Mouse (Mus musculus) telencephalon, adult 2 months (tissue): ENCODE data around the gene Apom.

Source experiments
- DNase-seq: peaks from one replicate; pipeline ENCODE4 v3.0.0-alpha.2; 2011; ENCODE audit warnings: low read depth, low spot score

The Apom gene

DNA sequence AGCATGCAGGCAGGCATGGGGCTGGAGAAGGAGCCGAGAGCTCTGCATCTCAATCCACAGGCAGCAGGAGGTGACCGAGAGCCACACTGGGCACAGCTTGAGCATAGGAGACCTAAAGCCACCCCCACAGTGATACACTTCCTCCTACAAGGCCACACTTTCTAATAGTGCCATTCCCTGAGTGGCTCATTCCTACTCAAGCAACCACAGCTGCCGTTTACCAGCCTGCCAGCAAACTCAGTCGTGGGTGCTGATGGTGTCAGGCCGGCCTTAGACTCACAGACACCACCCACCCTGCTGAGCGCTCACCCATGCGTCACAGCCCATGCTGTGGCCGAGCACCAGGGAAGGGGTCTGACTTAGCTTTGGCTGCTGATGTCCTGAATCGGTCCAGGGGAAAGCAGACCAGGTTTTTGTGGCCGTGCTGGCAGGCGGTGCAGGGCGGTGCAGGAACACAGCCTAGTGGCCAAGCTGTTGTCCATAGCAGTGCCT is 34.6 kb downstream of the Apom start:
- DNase-seq, result peak; percentile 55

DNA sequence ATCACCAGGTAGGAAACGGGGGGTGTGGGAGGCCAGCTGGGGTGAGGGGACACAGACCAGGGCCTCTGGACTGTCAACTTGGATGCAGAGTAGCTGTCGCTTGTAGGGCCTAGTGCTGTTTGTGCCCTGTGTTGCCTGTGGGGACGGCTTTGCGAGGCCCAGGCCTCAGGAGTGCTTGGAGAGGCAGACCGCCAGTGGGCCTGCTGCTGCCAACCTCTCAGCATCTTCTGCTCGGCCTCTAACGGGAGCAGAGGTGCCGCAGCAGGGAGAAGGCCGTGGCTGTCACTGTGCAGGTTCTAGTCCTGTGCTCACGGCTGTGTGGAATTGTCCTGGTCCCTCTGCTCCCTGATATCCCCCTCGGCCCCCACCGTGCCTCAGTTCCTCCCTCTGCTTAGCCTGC is 35.3 kb downstream of the Apom start:
- no peak for DNase-seq

DNA sequence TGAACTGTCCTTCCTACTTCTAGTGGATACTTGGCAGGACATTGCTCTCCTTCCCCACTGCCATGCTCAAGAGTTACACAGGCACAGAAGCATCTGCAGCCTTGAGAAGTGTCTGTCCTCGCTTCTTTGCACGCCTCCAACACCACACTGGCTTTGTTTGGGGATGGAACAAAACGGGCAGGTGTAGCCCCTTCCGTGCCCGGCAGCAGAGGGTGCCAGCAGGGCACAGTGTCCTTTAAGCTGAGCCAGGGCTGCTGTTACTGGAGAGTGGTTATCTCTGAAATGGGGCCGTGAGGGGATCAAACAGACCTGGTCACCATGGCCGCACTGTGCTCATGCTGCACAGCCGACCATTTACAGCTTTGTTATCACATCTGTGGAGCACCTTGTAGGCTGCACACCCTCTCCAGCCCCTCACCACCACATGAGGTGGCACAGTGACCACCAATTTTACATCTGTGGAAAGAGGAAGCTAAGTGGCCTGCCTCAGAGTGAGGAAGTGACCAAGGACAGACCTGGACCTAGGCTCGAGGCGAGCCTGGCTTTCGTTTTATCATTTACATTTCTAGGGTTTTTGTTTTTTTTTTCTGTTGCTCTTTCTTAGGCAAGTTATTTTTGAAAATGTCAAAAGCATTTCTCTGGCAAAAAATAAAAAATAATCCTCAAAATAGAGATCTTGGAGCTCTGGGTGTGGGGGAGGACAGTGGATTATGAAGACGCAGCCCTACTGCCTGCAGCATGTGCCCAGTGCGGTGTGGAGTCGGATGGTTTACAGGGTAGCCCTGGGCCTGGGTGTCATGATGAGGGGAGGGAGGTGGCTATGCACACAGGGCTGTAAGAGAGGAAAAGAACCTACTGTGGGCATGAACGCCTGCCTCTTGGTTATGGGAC is 37.1 kb downstream of the Apom start:
- no peak for DNase-seq

DNA sequence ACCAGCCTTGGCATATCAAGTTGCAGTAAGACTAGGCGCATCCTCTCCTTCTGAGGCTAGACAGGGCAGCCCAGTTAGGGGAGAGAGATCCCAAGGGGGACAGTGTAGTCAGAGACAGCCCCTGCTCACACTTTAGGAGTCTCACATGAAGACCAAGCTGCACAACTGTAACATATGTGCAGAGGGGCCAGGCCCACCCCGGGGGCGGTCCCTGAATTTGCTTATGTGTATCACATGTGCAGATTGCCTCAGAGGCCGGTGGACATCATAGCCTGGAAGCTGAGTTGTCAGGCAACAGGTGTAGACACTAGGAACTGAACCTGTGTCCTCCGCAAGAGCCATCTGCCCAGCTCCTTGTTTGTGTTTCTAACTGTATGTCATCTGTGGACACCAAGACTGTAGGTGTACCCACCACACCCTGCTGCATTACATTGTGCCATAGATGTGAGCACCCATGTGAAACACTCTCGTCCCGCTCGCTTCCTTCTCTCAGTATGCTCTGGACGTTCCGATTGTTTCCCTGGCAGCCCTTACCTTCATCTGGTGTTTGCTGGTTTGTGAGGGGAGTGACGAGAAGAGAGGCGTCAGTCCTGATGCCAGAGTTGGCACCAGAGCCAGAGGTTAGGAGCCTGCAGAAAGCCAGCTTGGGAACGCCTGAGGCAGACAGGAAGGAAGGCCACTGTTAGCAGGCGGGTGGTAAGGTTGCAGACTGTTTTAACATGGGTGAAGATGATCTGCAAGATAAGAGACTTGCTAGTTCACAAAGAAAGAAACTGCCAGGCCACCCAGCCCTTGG is 39.2 kb downstream of the Apom start:
- DNase-seq, result no peak

DNA sequence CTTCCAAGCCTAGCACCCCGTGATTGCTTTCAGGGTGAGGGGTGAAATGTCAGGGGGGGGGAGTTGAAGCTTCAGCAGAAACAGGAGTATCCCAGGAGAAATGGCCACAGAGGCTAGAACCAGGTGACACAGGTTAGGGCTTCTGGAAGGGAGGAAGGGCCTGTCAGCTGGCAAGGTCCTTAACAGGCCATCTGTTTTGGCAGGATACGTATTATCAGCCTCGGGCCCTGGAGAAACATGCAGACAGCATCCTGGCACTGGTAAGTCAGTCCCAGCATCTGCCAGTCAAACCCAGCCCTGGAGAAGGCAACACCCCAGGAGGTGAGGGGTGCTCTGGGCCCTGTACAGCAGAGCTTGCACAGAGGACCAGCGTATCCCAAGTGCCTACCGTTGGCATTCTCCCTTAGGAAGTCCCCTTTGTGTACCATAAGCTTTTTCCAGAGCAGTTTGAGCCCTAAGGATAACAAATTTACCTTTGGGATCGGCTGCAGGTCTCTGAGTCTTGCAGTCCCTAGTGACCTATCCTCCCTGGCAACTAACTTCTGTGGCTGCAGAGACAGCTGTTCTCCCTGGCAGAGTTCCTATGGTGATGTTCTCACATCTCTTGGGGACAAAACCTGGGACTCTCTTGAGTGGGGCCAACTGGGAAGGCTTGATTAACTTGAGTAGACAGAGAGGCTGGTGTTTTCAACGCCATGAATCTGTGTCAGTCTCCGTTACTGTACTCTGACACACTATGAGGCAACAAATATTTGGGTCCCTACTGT is 41.5 kb downstream of the Apom start:
- no peak for DNase-seq

DNA sequence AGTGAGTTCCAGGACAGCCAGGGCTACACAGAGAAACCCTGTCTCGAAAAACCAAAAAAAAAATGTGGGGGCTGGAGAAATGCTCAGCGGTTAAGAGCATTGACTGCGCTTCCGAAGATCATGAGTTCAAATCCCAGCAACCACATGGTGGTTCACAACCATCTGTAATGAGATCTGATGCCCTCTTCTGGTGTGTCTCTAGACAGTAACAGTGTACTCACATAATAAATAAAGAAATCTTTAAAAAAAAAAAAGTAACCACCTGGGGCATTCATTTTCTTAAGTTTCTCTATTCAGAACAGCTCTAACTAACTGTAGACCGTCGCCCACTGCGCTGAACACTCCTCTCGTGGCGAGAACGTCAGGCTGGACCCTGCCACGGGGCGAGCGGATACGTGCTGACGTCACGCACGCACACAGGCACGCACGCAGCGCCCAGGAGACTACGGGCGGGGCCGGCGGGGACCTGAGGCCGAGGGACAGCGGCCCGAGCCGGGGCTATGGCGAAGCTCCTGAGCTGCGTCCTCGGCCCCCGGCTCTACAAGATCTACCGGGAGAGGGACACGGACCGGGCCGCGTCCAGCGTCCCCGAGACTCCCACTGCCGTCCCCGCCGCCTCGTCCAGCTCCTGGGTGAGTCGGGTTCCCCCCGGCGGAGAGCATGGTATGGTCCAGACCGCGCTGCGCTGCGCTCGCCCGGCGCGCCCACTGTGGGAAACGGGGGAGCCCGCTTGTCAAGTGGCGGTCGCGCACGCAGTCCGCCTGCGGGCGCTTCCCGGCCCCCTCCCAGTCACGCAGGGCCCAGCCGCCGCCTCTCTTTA is 42.8 kb downstream of the Apom start, which contains the start of gene Abhd16a:
Gene Abhd16a, plus strand, starts transcription at position 439 of the 820 bp plus-strand sequence.
- peak; percentile 85 for DNase-seq

DNA sequence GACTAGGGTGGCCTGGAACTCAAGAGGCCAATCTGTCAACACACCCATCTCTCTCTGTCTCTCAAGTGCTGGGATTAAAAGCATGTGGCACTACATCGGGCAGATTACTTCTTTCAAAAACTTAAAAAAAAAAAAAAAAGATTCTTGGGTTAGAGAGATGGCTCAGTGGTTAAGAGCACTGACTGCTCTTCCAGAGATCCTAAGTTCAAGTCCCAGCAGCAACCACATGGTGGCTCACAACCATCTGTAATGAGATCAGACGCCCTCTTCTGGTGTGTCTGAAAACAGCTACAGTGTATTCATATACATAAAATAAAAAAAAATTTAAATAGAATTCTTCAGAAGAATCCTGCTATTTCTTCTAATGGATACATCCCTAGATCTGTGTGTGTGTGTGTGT is 43.7 kb downstream of the Apom start:
- DNase-seq, result no peak

DNA sequence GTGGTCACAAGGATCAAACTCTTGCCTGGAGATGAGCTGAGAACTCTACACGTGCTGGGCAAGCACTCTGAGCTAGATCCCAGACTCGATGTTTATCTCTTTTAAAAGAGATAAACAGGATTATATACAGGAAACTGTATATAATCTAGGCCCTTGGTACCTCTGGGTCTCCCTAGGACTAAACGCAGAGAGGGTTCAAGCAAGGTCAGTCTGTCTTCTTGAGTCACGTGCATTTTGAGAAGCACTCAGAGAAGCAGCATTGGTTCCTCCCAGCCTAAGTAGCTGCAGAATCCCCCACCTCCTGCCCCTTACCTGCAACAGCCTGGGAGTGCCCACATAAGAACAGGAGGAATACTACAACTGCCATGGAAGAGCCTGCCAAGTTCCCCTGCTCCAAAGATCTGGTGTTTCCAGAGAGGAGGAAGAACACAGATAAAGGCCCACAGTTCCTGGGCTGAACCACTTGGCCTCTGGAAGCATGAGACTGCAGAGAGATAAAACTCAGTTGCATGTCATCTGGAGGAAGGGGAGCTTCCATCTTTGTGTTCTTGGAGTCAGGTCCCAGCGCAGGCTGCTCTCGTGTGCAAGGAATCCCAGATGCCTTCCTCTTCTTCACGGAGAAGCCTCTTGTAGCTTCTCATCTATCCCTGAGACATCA is 46.5 kb downstream of the Apom start, which contains the start of gene Ly6g6f:
Gene Ly6g6f, minus strand, starts transcription at position 403 of the 658 bp plus-strand sequence.
- DNase-seq, result no peak

DNA sequence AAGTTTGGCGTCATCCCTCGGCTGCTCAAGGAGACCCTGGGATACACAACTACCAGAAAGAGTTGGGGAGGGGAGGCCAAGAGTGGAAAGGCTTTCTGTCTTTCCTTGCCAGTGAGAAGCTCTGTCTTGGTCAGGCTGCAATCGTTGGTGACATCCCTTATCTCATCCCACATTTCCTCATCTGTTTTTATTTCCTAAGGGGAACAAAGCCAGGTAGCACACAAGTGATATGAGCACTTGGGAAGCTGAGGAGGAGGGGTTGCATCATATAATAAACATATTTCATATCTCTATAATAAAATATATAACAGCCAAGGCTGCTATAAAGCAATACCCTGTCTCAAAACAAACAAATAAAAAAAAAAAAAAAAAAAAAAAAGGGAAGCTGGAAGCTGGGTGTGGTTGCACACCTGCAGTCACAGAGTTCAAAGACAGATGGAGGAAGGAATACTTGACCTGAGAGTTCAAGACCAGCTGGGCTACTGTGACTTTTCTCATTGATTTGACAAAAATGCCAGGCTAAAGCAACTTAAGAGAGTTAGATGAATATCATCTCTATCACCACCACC is 47.8 kb downstream of the Apom start:
- no peak for DNase-seq

DNA sequence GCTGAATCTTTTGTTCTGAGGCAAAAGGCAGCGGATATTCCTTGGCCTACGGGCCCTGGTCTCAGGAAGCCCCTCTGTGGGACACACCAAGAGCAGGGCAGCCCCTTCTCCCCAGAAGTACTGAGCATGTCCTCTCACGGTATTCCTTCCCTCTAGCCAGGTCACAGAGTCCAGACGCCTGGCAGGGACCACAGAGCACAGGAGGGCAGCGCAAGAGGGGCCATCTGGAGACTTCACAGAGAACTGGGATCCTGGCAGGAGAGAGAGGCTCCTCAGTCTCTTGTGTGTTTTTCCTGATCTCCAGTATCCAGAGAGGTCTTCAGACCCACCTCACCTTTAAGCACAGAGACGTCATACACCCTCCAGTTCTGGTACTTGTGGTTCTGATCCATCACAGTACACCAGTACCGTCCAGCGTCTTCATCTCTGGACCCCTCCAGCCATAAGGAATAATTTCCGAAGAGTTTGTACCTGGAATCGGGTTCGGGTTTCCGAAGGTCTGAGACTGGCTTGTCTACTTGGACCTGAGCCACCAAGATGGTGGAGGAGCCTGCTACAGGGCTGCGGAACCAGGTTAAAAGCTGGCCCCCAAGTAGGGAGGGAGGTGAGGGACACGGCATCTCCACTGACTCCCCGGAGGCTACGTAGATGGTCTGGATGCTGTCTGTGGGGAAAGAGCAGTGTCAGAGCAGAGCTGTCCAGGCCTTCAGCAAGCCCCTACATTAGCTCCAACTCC is 48.8 kb downstream of the Apom start:
- no peak for DNase-seq

DNA sequence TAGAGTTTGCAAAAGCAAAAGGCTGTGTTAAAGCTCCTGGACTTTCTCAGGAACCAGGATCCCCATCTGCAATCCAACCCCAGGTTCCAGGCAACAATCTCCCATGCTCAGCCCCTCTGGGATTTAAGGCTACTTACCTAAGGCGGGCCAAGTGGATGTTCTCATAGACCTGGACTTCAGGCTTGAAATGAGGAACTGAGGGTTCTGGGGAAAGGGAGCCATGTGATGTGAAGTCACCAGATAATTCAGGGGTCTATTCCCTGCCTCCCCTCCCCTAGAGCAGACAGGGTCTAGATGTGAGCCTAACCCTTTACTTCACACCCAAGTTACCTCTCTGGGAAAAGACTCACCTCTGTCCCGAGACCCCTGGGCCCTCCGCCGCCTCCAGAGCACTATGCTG is 51.1 kb downstream of the Apom start:
- DNase-seq, result no peak

DNA sequence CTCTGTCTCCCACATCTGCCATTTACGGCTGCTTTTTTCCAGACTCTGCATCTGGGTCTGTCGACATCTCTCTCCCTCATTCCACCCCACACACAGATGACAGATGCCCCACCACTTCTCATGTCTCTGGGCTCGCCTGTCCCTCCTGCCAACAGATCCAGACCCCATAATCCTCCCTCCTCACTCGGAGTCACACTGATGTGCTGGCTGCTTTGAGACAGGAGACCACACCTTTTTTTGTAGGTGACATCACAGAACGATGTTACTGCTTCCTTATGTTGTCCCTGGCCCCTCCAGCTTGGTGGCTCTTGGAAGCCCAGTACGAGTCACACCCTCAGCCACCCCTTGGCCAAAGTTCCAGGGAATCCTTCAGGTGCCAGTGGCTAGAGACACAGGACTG is 51.6 kb downstream of the Apom start:
- no peak for DNase-seq

DNA sequence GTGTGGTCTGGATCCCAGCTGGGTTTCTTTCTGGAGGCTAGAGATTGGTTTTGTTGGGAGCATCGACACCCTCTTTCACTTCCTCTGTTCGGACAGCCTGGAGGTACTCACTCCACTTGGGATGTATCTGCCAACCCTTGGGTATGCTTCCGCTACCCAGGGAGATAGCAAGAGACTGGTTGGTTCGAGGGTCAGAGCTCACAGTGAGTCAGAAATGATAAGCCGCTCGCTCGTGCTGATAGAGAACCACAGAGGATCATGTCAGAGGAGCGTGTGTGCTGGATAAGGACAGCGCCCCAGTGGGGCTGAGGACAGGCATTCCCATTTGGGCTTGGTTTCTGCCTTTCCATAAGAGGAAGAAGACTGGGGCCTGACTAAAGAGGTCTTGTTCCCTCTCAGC is 52.1 kb downstream of the Apom start:
- no peak for DNase-seq
